Mouse (Mus musculus): ENCODE results near the gene 0610040J01Rik. TPM values are rescaled to one million over a fixed set of nuclear protein-coding genes. Genes with fewer than 3 reads are reported as not detected.

0610040J01Rik gene
- total and polyA plus RNA-seq, 3 experiments, result not detected

GRCm38 (mm10) chr5:63816643-63817042 is 4.5 kb downstream of the 0610040J01Rik start:
- Histone ChIP-seq H3K4me3 (replicated peaks in 1 of 3; ENCODE audit: low read depth in 2 of 3, low read length in 2 of 3, poor library complexity in 1 of 3) (no peak overlapping the region), H3K79me2 (replicated peaks; ENCODE audit: control insufficient read depth, extremely low read depth, insufficient read depth, poor library complexity, severe bottlenecking) (no peaks in the 10 kb centered on the region), H3K9ac (ENCODE audit: insufficient read depth, low read depth) (no peak overlapping the region), H3K36me3 (replicated peaks in 1 of 2; ENCODE audit: control insufficient read depth in 1 of 2, insufficient read depth in 1 of 2, low read length in 1 of 2) (no peaks in the 10 kb centered on the region), H3K9me3 (replicated peaks; ENCODE audit: low read length) (no peaks in the 10 kb centered on the region), H3K4me2 (ENCODE audit: insufficient read depth, low read depth, poor library complexity, severe bottlenecking) (no peak overlapping the region), H3K4me1 (ENCODE audit: control insufficient read depth in 1 of 2, insufficient read depth in 2 of 2) (no peaks in the 10 kb centered on the region), H3K27ac (ENCODE audit: insufficient read depth, low read depth) (no peak overlapping the region), H3K27me3 (replicated peaks) (no peaks in the 10 kb centered on the region)
- dilution Hi-C loops (cut with MboI; ENCODE audit: extremely low pct_ligation_motif_present, extremely low pct_unique_long_range_greater_than_20kb, low sequenced_read_pairs) (no loop called here), in situ Hi-C loops (cut with MboI; ENCODE audit: low pct_ligation_motif_present, low pct_unique_long_range_greater_than_20kb, low sequenced_read_pairs) (no loop called here)
- DNase-seq (ENCODE audit: extremely low read depth), result no peak
- TF ChIP-seq TCF12 (IDR thresholded peaks at IDR 0.05; ENCODE audit: low read depth, low read length) (no peak), RAD21 (IDR thresholded peaks at IDR 0.05; ENCODE audit: low read depth, low read length) (no peak), JUND (conservative IDR thresholded peaks at IDR 0.05; ENCODE audit: low read depth, low read length) (no peak), CTCF (conservative IDR thresholded peaks at IDR 0.05 in 1 of 2, IDR thresholded peaks at IDR 0.05 in 1 of 2; ENCODE audit: low read depth in 2 of 2, low read length in 2 of 2) (no peak), ZC3H11A (IDR thresholded peaks at IDR 0.05; ENCODE audit: low read depth, low read length) (no peak), MEF2A (IDR thresholded peaks at IDR 0.05; ENCODE audit: borderline replicate concordance, low read depth, low read length) (no peak), ZKSCAN1 (IDR thresholded peaks at IDR 0.05; ENCODE audit: borderline replicate concordance, low read depth, low read length) (no peak), POLR2AphosphoS2 (IDR thresholded peaks at IDR 0.05; ENCODE audit: low read depth, low read length) (no peak), NELFE (IDR thresholded peaks at IDR 0.05; ENCODE audit: low read depth, low read length) (no peak)

- Histone ChIP-seq H3K4me3 (replicated peaks in 1 of 3; ENCODE audit: low read depth in 2 of 3, low read length in 2 of 3, poor library complexity in 1 of 3) (no peak overlapping the region), H3K4me1 (ENCODE audit: control insufficient read depth in 1 of 2, insufficient read depth in 2 of 2) (no peaks in the 10 kb centered on the region), H3K36me3 (replicated peaks in 1 of 2; ENCODE audit: control insufficient read depth in 1 of 2, insufficient read depth in 1 of 2, low read length in 1 of 2) (no peaks in the 10 kb centered on the region), H3K79me2 (replicated peaks; ENCODE audit: control insufficient read depth, extremely low read depth, insufficient read depth, poor library complexity, severe bottlenecking) (no peaks in the 10 kb centered on the region), H3K9ac (ENCODE audit: insufficient read depth, low read depth) (no peak overlapping the region), H3K27ac (ENCODE audit: insufficient read depth, low read depth) (no peak overlapping the region), H3K27me3 (replicated peaks) (no peaks in the 10 kb centered on the region), H3K4me2 (ENCODE audit: insufficient read depth, low read depth, poor library complexity, severe bottlenecking) (no peak overlapping the region), H3K9me3 (replicated peaks; ENCODE audit: low read length) (no peaks in the 10 kb centered on the region)
- in situ Hi-C loops (cut with MboI; ENCODE audit: low pct_ligation_motif_present, low pct_unique_long_range_greater_than_20kb, low sequenced_read_pairs) (no loop called here), dilution Hi-C loops (cut with MboI; ENCODE audit: extremely low pct_ligation_motif_present, extremely low pct_unique_long_range_greater_than_20kb, low sequenced_read_pairs) (no loop called here)
- TF ChIP-seq JUND (conservative IDR thresholded peaks at IDR 0.05; ENCODE audit: low read depth, low read length) (no peak), CTCF (conservative IDR thresholded peaks at IDR 0.05 in 1 of 2, IDR thresholded peaks at IDR 0.05 in 1 of 2; ENCODE audit: low read depth in 2 of 2, low read length in 2 of 2) (no peak), USF1 (IDR thresholded peaks at IDR 0.05; ENCODE audit: low read depth, low read length) (no peak), CHD2 (IDR thresholded peaks at IDR 0.05; ENCODE audit: low read length) (no peak), TBP (conservative IDR thresholded peaks at IDR 0.05; ENCODE audit: low read depth, low read length) (no peak), PAX5 (IDR thresholded peaks at IDR 0.05; ENCODE audit: low read length) (no peak), RCOR1 (conservative IDR thresholded peaks at IDR 0.05; ENCODE audit: low read depth, low read length) (no peak), ZC3H11A (IDR thresholded peaks at IDR 0.05; ENCODE audit: low read depth, low read length) (no peak), CHD1 (IDR thresholded peaks at IDR 0.05; ENCODE audit: low read depth, low read length) (no peak), SMC3 (IDR thresholded peaks at IDR 0.05; ENCODE audit: low read depth, low read length) (no peak), JUN (IDR thresholded peaks at IDR 0.05; ENCODE audit: insufficient read depth, low read depth, low read length) (no peak), KAT2A (IDR thresholded peaks at IDR 0.05; ENCODE audit: insufficient replicate concordance, low read length) (no peak), GABPA (IDR thresholded peaks at IDR 0.05; ENCODE audit: insufficient replicate concordance, low read depth, low read length) (no peak), NRF1 (IDR thresholded peaks at IDR 0.05; ENCODE audit: low read depth, low read length) (no peak), E2F4 (IDR thresholded peaks at IDR 0.05; ENCODE audit: insufficient replicate concordance, low read depth, low read length) (no peak)
- DNase-seq (ENCODE audit: extremely low read depth), result no peak
These were observed 5.1 kb downstream of the 0610040J01Rik start for GRCm38 (mm10) chr5:63817270-63817669.

Measured in CH12.LX (cell line).